Mouse (Mus musculus) cortical plate, adult 2 months (tissue): ENCODE results near the gene Hoxb5. TPM values are rescaled to one million over a fixed set of nuclear protein-coding genes. Genes with fewer than 3 reads are reported as not detected.
A peak's percentile ranks its signal among the peaks of the same experiment; 100 is the strongest.

ENCODE experiments used
- H3K27ac ChIP-seq: fragments of 200-500 bp; 2 replicates; pipeline ENCODE4 v1.5.1; 2012; ENCODE audit warnings: low read length, control low read depth, inconsistent platforms; ENCODE audit not compliant: insufficient read depth
- H3K4me1 ChIP-seq: fragments of 200-500 bp; 2 replicates; pipeline ENCODE4 v1.6.1; 2011; ENCODE audit warnings: low read length; ENCODE audit not compliant: control insufficient read depth, insufficient read depth
- H3K4me3 ChIP-seq: fragments of 200-500 bp; 2 replicates; pipeline ENCODE4 v1.5.1; 2011; ENCODE audit warnings: mild to moderate bottlenecking, low read length, control low read depth; ENCODE audit not compliant: insufficient read depth
- CTCF ChIP-seq: fragments of 200-500 bp; IDR thresholded peaks from 2 replicates; pipeline ENCODE4 v1.5.1; 2011; ENCODE audit warnings: mild to moderate bottlenecking, control low read depth, low read length; ENCODE audit not compliant: insufficient read depth; ENCODE audit errors: extremely low read depth
- POLR2A ChIP-seq: fragments of 200-500 bp; IDR thresholded peaks from 2 replicates; pipeline ENCODE4 v1.6.1; 2011; ENCODE audit warnings: mild to moderate bottlenecking, low read length, control low read depth; ENCODE audit not compliant: insufficient read depth; ENCODE audit errors: extremely low read depth
- polyA plus RNA-seq: library from polyadenylated mRNA; depleted of rRNA; stranded (reverse); fragments of >200 nt; gene quantifications from 2 replicates; pipeline ENCODE4 v1.2.3, GENCODE M21; 2012

Gene Hoxb5
- polyA plus RNA-seq, 1 experiment, result not detected

DNA sequence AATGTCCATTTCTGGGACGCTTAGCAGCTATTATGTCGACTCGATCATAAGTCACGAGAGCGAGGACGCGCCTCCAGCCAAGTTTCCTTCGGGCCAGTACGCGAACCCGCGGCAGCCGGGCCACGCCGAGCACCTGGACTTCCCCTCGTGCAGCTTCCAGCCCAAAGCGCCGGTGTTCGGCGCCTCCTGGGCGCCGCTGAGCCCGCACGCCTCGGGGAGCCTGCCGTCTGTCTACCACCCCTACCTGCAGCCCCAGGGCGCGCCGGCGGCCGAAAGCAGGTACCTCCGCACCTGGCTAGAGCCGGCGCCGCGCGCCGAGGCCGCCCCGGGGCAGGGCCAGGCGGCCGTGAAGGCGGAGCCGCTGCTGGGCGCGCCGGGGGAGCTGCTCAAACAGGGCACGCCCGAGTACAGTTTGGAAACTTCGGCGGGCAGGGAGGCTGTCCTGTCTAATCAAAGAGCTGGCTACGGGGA lies 31.6 kb upstream of the Hoxb5 start:
- no peak overlapping the region for H3K27ac ChIP-seq
- no peaks in the 10 kb centered on the region for H3K4me1 ChIP-seq
- TF ChIP-seq CTCF (no peak), POLR2A (no peak)
- no peak overlapping the region for H3K4me3 ChIP-seq

- TF ChIP-seq POLR2A, result no peak
- TF ChIP-seq CTCF, result no peak
- Histone ChIP-seq H3K4me1 (no peaks in the 10 kb centered on the region), H3K4me3 (no peak overlapping the region), H3K27ac (no peak overlapping the region)
Observed at GRCm38 (mm10) chr11:96272024-96272921, 30.9 kb upstream of the Hoxb5 start.

GRCm38 (mm10) chr11:96274428-96274827 lies 28.7 kb upstream of the Hoxb5 start:
- Histone ChIP-seq H3K4me3 (no peak overlapping the region), H3K27ac (no peak overlapping the region), H3K4me1 (no peaks in the 10 kb centered on the region)
- TF ChIP-seq POLR2A (no peak), CTCF (no peak)

DNA sequence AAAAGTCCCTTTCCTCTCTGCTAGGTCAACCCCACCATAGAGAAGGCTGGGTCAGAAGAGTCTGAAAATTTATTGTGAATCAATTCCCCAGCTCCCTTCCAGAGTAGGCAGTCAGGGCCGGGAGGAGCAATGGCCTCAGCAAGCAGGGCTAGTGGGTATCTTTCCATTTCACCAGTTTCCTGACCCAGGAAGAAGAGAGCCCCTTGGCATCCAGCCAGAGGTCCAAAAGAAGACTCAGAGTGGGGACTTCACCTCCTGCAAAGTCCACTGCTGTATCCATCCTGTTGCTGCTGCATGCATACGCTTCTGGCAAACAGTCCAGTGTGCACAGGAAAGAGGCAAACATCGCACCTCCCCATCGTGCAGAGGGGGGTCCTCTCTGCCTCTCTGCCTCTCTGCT lies 27.2 kb upstream of the Hoxb5 start:
- TF ChIP-seq CTCF (no peak), POLR2A (no peak)

DNA sequence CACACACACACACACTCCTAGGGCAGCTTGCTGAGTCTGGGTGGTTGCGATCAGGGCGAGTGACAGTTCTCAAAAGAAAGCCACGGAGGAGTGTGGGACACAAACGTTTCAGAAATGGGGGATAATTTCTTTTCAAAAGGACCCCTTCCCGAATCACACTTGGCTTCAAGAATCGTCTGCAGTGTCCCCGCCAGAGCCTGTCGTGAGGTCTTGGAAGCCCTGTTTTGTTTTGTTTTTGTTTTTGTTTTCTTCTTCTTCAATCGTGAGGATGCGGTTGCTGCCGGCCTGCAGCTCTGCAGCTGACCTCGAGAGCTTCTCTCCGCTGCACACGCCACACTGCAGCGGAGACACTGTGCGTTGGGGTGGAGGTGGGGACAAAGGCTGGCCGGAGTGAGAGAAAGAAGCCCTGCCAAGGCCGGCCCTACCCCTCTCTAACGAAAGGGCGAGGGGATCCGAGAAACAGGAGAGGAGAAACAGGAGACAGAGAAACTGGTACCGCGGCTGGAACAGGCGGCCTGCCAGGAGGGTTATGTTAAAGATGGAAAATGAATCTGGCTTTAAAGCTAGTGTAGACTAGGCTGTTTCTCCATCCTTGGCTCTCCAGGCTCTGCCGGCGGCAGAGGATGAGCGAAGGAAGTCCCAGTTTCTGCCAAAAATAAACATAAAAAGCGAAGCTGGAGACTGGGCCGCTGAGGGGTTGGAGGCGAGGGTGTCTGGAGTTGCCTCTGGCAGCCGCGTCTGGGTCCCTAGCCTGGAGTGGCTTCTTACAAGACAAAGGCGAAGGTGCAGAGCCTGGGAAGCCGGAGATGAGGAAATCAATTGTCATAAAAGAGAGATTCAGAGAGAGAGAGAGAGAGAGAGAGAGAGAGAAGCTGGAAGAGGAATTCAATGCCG lies 25.7 kb upstream of the Hoxb5 start:
- Histone ChIP-seq H3K4me1 (no peaks in the 10 kb centered on the region), H3K4me3 (no peak overlapping the region), H3K27ac (no peak overlapping the region)
- no peak for TF ChIP-seq CTCF
- no peak for TF ChIP-seq POLR2A

More for the DNA sequence above, 27.2 kb upstream of the Hoxb5 start:
- H3K4me1 ChIP-seq, result no peaks in the 10 kb centered on the region
- no peak overlapping the region for H3K4me3 ChIP-seq
- H3K27ac ChIP-seq, result no peak overlapping the region

DNA sequence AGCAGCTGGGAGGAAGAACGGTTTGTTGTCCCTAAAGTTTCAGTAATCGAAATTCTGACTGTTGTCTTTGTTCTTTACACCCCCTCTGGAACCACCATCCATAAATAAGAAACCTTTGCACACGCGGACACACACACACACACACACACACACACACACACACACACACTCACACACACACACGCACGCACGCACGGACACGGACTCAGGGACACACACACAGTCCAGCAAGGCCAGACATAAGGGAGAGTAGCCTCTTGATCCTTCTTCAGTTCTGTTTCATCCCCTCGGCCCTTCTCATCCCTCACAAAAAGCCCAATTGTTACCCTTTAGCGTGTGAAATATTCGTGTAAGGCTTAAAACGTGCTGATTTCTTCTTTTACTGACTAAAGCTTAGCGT lies 24.8 kb upstream of the Hoxb5 start:
- Histone ChIP-seq H3K4me1 (no peaks in the 10 kb centered on the region), H3K4me3 (no peak overlapping the region), H3K27ac (no peak overlapping the region)
- TF ChIP-seq POLR2A (no peak), CTCF (no peak)

- H3K4me1 ChIP-seq, result no peaks in the 10 kb centered on the region
- TF ChIP-seq POLR2A (no peak), CTCF (peak; percentile 85)
- H3K4me3 ChIP-seq, result no peak overlapping the region
- H3K27ac ChIP-seq, result no peak overlapping the region
Observed at GRCm38 (mm10) chr11:96278773-96279172, 24.4 kb upstream of the Hoxb5 start.

DNA sequence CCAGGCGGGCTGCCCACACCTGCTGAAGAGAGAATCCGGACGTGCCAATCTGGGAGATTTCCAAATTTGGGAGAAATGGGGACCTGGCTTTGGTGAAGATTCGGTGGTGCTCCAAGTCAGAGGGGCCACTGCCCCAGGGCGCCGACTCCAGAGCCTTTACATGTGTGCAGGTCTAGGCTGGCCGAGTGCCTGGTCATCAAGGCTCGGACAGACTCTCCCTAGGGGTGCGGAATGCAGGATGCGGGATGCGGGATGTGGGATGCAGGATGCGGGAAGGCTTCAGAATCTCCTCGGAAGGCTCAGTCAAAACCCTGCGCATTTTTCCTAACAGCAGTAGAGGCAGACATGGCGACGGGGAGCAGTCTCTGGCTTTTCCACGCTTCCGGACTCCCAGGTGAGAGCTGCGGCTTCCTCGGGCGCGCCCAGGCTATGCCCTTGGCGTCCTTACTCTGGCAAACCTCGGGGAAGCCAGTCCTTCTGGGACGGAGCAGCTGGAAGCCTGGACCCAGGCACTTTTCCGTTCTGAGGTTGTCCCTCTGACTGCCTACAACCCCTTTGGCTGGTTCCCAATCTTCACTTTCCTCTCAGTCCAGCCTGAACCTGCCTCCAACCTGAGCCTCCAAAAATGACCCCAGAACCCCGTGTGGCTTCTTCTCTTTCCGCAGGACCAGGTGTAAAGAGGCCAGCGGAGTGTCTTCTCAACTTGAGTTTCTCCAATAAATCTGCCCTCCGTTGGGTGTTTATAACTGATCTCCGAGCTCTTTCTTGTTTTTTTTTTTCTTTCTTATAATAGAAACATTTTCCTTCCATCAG lies 23.5 kb upstream of the Hoxb5 start:
- Histone ChIP-seq H3K4me1 (no peaks in the 10 kb centered on the region), H3K27ac (no peak overlapping the region), H3K4me3 (no peak overlapping the region)
- no peak for TF ChIP-seq POLR2A
- TF ChIP-seq CTCF, result no peak
